In the genomic region with DNA sequence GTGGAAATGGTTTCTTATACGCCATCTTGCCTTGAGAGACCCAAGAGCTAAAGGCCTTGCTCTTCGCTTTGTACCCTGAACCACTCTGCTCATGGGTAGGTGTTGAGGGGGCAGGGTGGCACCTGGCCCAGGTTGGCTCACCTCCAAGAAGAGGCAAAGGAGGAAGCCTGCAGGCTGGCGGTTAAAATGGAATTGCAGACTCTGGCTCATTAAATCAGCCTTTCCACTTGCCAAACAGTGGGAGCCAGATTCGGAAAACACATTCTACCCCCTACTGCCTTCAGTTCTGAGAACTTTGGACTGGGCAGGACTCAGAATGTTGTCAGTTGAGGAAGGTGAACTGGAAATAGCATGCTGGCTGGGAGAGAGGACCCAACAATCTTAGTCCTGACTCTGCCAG, we compare ENCODE assay signal across 10 mouse cellular contexts. TPM values are rescaled to one million over a fixed set of nuclear protein-coding genes. Genes with fewer than 3 reads are reported as not detected.
DNase-seq lines count a peak whose midpoint lies in the region; ATAC-seq lines count a peak whose summit lies in the region.
"Had no signal": no experiment of that assay in that cellular context is flagged by ENCODE, and none has a peak within 500 bp of the region (broad histone marks: within the 10 kb centered on the region; RNA-seq: fewer than 3 reads in every experiment).

No protein-coding gene starts in this region.

- intact Hi-C loops in heart, postnatal 10 days (cut with DNase I): no loop called here

- no peak overlapping the region for H3K4me2 ChIP-seq in heart, embryonic 12.5 days
- H3K4me2 ChIP-seq: stomach, embryonic 15.5 days had no signal

- whole genome bisulfite sequencing in heart, embryonic 12.5 days: 92% methylated on average over 4 of the region's 4 CpGs

- H3K27me3 ChIP-seq in heart, embryonic 12.5 days (replicated peaks): no peaks in the 10 kb centered on the region
- H3K27me3 ChIP-seq: stomach, embryonic 15.5 days had no signal

- peak; percentile 48 to 58 for DNase-seq in heart, postnatal 10 days
- DNase-seq in brain, adult 2 months (ENCODE audit: low read depth, low spot score): peak; percentile 64
- peak; percentile 69 for DNase-seq in cerebellum, adult 9-11 months
- DNase-seq in kidney, postnatal 36 days: peak; percentile 93 to 94
- DNase-seq in embryo, embryonic 9.5 days (ENCODE audit: extremely low spot score): no peak
- DNase-seq in embryo, embryonic 11 days: no peak
- DNase-seq in urinary bladder, postnatal 36 days (ENCODE audit: low spot score in 2 of 2): no peak

- no peaks in the 10 kb centered on the region for H3K9me3 ChIP-seq in heart, embryonic 12.5 days (replicated peaks)
- H3K9me3 ChIP-seq: stomach, embryonic 15.5 days had no signal

- no peak for ATAC-seq in heart, embryonic 12.5 days (ENCODE audit: insufficient number of reproducible peaks, low FRiP score)

- H3K4me3 ChIP-seq in heart, embryonic 12.5 days: no peak overlapping the region
- H3K4me3 ChIP-seq: myocyte; stomach, embryonic 15.5 days had no signal

- no peak overlapping the region for H3K9ac ChIP-seq in heart, embryonic 12.5 days
- H3K9ac ChIP-seq: stomach, embryonic 15.5 days had no signal

- no peak overlapping the region for H3K27ac ChIP-seq in heart, embryonic 12.5 days (ENCODE audit: poor library complexity, severe bottlenecking)
- H3K27ac ChIP-seq: stomach, embryonic 15.5 days had no signal

- H3K36me3 ChIP-seq in heart, embryonic 12.5 days: peaks cover 25% of the 10 kb centered on the region
- H3K36me3 ChIP-seq: stomach, embryonic 15.5 days had no signal

- H3K4me1 ChIP-seq in heart, embryonic 12.5 days (replicated peaks): no peaks in the 10 kb centered on the region
- H3K4me1 ChIP-seq: stomach, embryonic 15.5 days had no signal

RNA-seq across cellular contexts. Expression of gene Gss, which starts 17.9 kb away (rescaled TPM):
- 10 to 100 TPM; 14.1 to 17.7 TPM for total RNA-seq in heart, postnatal 10 days (2021)
- 20.2 and 21.3 TPM in 2 replicates for polyA plus RNA-seq in heart, embryonic 12.5 days (2016; fragmentation: Nextera tagmentation; extraction: Ambion mirVana)

RNA-seq across cellular contexts. Expression of gene Myh7b, which starts 36.3 kb away (rescaled TPM):
- total RNA-seq in heart, postnatal 10 days (2021): 10 to 100 TPM; 47.8 to 56.4 TPM
- polyA plus RNA-seq in heart, embryonic 12.5 days (2016; fragmentation: Nextera tagmentation; extraction: Ambion mirVana): 22.1 and 24.4 TPM in 2 replicates

RNA-seq across cellular contexts. Expression of gene Ggt7, which starts 56.7 kb away (rescaled TPM):
- total RNA-seq in heart, postnatal 10 days (2021): 1 to 10 TPM in 1 of 2 experiments, under 1 TPM in 1; 0.98 to 1.8 TPM
- 2.0 and 3.0 TPM in 2 replicates for polyA plus RNA-seq in heart, embryonic 12.5 days (2016; fragmentation: Nextera tagmentation; extraction: Ambion mirVana)

RNA-seq across cellular contexts. Expression of gene Acss2, which starts 57.0 kb away (rescaled TPM):
- 10 to 100 TPM; 26.8 to 27.8 TPM for total RNA-seq in heart, postnatal 10 days (2021)
- polyA plus RNA-seq in heart, embryonic 12.5 days (2016; fragmentation: Nextera tagmentation; extraction: Ambion mirVana): 13.0 and 14.4 TPM in 2 replicates

Comparison
In these comparisons a context has a peak if more than half of its experiments do, and no peak if none do; other contexts are left out.
1. DNase-seq: peak in heart, postnatal 10 days (2 of 2), brain, adult 2 months (single experiment), cerebellum, adult 9-11 months (single experiment) and kidney, postnatal 36 days (2 of 2); none in embryo, embryonic 9.5 days (single experiment), embryo, embryonic 11 days (single experiment) and urinary bladder, postnatal 36 days (0 of 2).